Mouse (Mus musculus): ENCODE results near the gene Gm30302. TPM values are rescaled to one million over a fixed set of nuclear protein-coding genes. Genes with fewer than 3 reads are reported as not detected.

The Gm30302 gene
- total and polyA plus RNA-seq, 2 experiments: not detected

- TF ChIP-seq CTCF (IDR thresholded peaks at IDR 0.05; ENCODE audit: low read depth, low read length) (no peak), POLR2A (IDR thresholded peaks at IDR 0.05; ENCODE audit: extremely low read depth, insufficient read depth, low read length) (no peak)
- Histone ChIP-seq H3K9ac (ENCODE audit: low read depth, low read length) (no peak overlapping the region), H3K27me3 (ENCODE audit: control insufficient read depth, insufficient read depth, low read length) (no peaks in the 10 kb centered on the region), H3K4me3 (ENCODE audit: insufficient read depth, low read depth, low read length) (no peak overlapping the region), H3K4me1 (ENCODE audit: control insufficient read depth, insufficient read depth, low read length) (no peaks in the 10 kb centered on the region), H3K79me2 (ENCODE audit: control insufficient read depth, insufficient read depth, low read length) (no peaks in the 10 kb centered on the region), H3K36me3 (ENCODE audit: control insufficient read depth, insufficient read depth, low read length) (peaks cover 34% of the 10 kb centered on the region), H3K27ac (replicated peaks; ENCODE audit: insufficient read depth, low read depth, low read length) (no peak overlapping the region)
- 98% methylated on average over 2 of the region's 2 CpGs for WGBS
- no peak for DNase-seq (ENCODE audit: extremely low read depth, low read depth, low spot score)
Measured at GRCm38 (mm10) chr13:49736430-49736829, 62.4 kb downstream of the Gm30302 start.

Other genes with a start within 250 kb of the Gm30302 start
- 0.54 and 0.55 TPM in 2 replicates for gene Omd, start 216.5 kb downstream of the Gm30302 start, total RNA-seq (2014; rRNA removed)
- not detected in 2 replicates for gene Omd, start 216.5 kb downstream of the Gm30302 start, polyA plus RNA-seq (2012; rRNA removed)
- gene Ogn, start 191.0 kb downstream of the Gm30302 start, total RNA-seq (2014; rRNA removed): 1.9 and 2.4 TPM in 2 replicates
- gene Ogn, start 191.0 kb downstream of the Gm30302 start, polyA plus RNA-seq (2012; rRNA removed): 0.23 and 0.47 TPM in 2 replicates
- 0.55 and 1.3 TPM in 2 replicates for gene Cenpp, start 146.2 kb downstream of the Gm30302 start, total RNA-seq (2014; rRNA removed)
- gene Cenpp, start 146.2 kb downstream of the Gm30302 start, polyA plus RNA-seq (2012; rRNA removed): 0.12 TPM in 1 of 2 replicates, not detected in the other
- 5.1 and 6.5 TPM in 2 replicates for gene Nol8, start 145.9 kb downstream of the Gm30302 start, total RNA-seq (2014; rRNA removed)
- gene Nol8, start 145.9 kb downstream of the Gm30302 start, polyA plus RNA-seq (2012; rRNA removed): 0.70 and 1.1 TPM in 2 replicates
- gene Iars, start 116.9 kb downstream of the Gm30302 start, total RNA-seq (2014; rRNA removed): 15.9 and 22.4 TPM in 2 replicates
- gene Iars, start 116.9 kb downstream of the Gm30302 start, polyA plus RNA-seq (2012; rRNA removed): 12.9 and 13.5 TPM in 2 replicates